In genomic region chr11:51451281-51451680, GRCm38 (mm10) we compare ENCODE assay signal across 13 mouse cellular contexts.
"Had no signal": no experiment of that assay in that cellular context is flagged by ENCODE, and none has a peak within 500 bp of the region (broad histone marks: within the 10 kb centered on the region; RNA-seq: fewer than 3 reads in every experiment).

No protein-coding gene starts in this region.

- DNase-seq: lung, adult 18-20 months; lung, embryonic 14.5 days; lung, postnatal 10 days; lung, postnatal 4 days; midbrain, embryonic 14.5 days; retina, postnatal 1 day; right cerebral cortex, adult 18-20 months; right cerebral cortex, postnatal 25 days; right cerebral cortex, postnatal 4 days; spleen, adult 18-20 months; thymus, adult 18-20 months; thymus, postnatal 14 days; thymus, postnatal 36 days had no signal
